Mouse (Mus musculus) left cerebral cortex, postnatal 25 days (tissue): ENCODE data around the gene Mbd5. TPM values are rescaled to one million over a fixed set of nuclear protein-coding genes. Genes with fewer than 3 reads are reported as not detected.
"Not testable (repeated sequence)": the region's sequence is repeated elsewhere in the genome, so short reads cannot be mapped to it uniquely, and the experiment has no call there.

Source experiments
- DNase-seq, 2 experiments: peaks; one replicate each; pipeline ENCODE4 v3.0.0; 2022; ENCODE audit warnings: low spot score in 2 of 2, mixed read lengths in 1 of 2
- intact Hi-C: fragments of 180-260 bp; cut with DNase I; formaldehyde crosslinking; loops from one replicate; pipeline ENCODE4 v1.15.1; 2025
- total RNA-seq, 2 experiments: library from RNA; stranded (reverse); gene quantifications; 2 replicates each; pipeline ENCODE4 v1.2.3; 2021

The Mbd5 gene
- total RNA-seq, 2 experiments from 2014 or later, result 125 to 128 TPM

DNA sequence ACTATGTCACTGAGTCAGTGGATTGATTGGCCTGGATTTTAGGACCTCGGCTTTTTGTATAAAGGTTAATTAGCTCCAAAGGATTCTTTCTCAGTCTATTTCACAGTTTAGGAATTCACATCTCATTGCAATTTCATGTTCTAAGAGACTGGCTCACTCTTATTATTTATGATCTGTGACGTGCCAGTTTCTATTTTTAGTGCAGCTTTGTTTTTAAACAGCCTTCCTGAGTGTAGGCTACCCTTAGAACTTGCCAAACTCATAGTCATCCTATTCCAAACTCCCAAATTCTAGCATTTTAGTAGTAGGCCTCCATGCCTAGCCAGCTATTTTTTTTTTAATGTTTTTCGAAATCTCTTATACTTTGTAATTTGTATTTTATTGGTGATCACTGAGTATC, 192.9 kb downstream of the Mbd5 start:
- DNase-seq, result peak in 1 of 2 experiments; percentile 17
- intact Hi-C loops, result no loop called here

- DNase-seq, result no peak
These were observed 204.3 kb downstream of the Mbd5 start for GRCm38 (mm10) chr2:49153649-49154048.

GRCm38 (mm10) chr2:49160232-49160947, 211.1 kb downstream of the Mbd5 start:
- intact Hi-C loops, result no loop called here
- no peak for DNase-seq

More at GRCm38 (mm10) chr2:49153649-49154048, 204.3 kb downstream of the Mbd5 start:
- intact Hi-C loops, result no loop called here

GRCm38 (mm10) chr2:49169766-49170165, 220.5 kb downstream of the Mbd5 start:
- intact Hi-C loops, result no loop called here
- peak in 1 of 2 experiments; percentile 19 for DNase-seq

GRCm38 (mm10) chr2:49177015-49177414, 227.7 kb downstream of the Mbd5 start:
- DNase-seq, result no peak
- intact Hi-C loops, result no loop called here

DNA sequence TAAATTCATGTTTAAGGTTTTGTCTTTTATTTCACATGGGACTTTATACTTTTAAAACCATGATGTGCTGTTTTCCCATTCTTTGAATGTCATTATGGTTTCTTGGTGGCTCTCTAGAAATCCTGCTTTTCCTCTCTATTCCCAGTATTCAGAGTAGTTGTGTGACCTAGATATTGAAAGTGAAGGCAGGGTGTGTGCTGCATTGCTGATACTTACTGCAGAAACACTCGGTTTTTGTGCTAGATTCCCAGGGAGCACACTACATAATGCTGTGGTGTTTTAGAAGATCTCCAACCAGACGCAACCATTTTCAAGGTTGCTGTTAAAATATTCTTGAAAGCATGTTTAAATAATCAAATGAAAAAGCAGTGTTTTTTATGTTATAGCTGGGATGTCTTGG, 241.7 kb downstream of the Mbd5 start:
- intact Hi-C loops, result no loop called here
- no peak for DNase-seq

GRCm38 (mm10) chr2:49191695-49192094, 242.4 kb downstream of the Mbd5 start:
- intact Hi-C loops, result no loop called here
- DNase-seq, result no peak

DNA sequence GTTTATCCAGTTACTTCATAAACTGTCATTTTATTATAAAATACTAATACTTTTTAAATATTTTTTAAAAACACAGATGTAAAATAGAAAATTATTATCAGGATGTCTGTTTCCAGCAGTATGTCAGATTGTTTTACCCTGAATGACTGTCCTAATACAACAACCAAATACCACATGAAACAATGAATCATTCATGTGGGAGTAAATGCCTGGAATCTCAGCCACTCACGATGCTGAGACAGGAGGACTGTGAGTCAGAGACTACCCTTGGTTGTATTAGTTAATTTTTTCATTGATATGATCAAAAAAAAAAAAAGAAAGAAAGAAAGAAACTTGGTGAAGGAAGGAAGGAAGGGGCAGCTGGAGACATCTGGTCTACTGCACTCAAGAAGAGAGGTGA, 254.8 kb downstream of the Mbd5 start:
- intact Hi-C loops, result no loop called here
- DNase-seq, result no peak

DNA sequence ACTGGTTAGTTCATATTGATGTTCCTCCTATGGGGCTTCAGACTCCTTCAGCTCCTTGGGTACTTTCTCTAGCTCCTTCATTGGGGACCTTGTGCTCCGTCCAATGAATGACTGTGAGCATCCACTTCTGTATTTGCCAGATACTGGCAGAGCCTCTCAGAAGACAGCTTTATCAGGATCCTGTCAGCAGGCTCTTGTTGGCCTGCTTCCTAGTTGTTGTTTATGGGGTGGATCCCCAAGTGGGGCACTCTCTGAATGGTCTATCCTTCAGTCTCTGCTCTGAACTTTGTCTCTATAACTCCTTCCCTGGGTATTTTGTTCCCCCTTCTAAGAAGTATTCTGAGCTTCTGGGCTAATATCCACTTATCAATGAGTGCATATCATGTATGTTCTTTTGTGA, 256.4 kb downstream of the Mbd5 start:
- intact Hi-C loops, DNase-seq: not testable (repeated sequence)

- intact Hi-C loops, result no loop called here
These were observed 260.0 kb downstream of the Mbd5 start for GRCm38 (mm10) chr2:49209349-49209748.

GRCm38 (mm10) chr2:49210408-49210807, 261.1 kb downstream of the Mbd5 start:
- intact Hi-C loops, result no loop called here
- no peak for DNase-seq

More at GRCm38 (mm10) chr2:49209349-49209748, 260.0 kb downstream of the Mbd5 start:
- DNase-seq, result no peak

GRCm38 (mm10) chr2:49229725-49230124, 280.4 kb downstream of the Mbd5 start:
- DNase-seq, result no peak
- intact Hi-C loops, result no loop called here

- no peak for DNase-seq
- intact Hi-C loops, result no loop called here
These were observed 284.8 kb downstream of the Mbd5 start for GRCm38 (mm10) chr2:49234064-49234463.

- intact Hi-C loops, result no loop called here
- no peak for DNase-seq
These were observed 292.4 kb downstream of the Mbd5 start for GRCm38 (mm10) chr2:49241715-49242114.

- intact Hi-C loops, result no loop called here
- DNase-seq, result peak in 1 of 2 experiments; percentile 8
These were observed 314.8 kb downstream of the Mbd5 start for GRCm38 (mm10) chr2:49264092-49264491.

- intact Hi-C loops, result no loop called here
- DNase-seq, result no peak
These were observed 323.1 kb downstream of the Mbd5 start for GRCm38 (mm10) chr2:49272295-49272967.

- intact Hi-C loops, result no loop called here
- DNase-seq, result no peak
These were observed 326.9 kb downstream of the Mbd5 start for GRCm38 (mm10) chr2:49276017-49276722.

DNA sequence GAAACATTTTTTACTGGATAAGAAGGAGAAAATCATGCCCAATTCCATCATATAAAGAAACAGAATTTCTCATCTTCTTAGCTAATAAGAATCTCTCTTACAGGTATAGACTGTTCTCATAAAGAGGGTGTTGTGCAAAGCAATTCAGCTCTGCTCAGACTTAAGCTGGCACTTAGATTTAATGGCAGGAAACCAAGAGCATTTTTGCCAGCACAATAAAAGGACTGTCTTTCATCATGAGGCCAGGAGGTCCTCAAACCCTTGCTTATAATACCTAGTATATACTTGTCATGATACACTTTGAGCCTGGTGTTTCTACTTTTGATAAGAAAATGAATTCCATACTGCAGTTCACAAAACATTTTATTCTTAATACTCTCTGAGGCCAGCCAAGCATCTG, 331.2 kb downstream of the Mbd5 start:
- no peak for DNase-seq
- intact Hi-C loops, result no loop called here

- DNase-seq, result no peak
- intact Hi-C loops, result no loop called here
These were observed 334.3 kb downstream of the Mbd5 start for GRCm38 (mm10) chr2:49283583-49283982.

- intact Hi-C loops, result no loop called here
- DNase-seq, result no peak
These were observed 337.7 kb downstream of the Mbd5 start for GRCm38 (mm10) chr2:49286965-49287364.

- intact Hi-C loops, result no loop called here
- no peak for DNase-seq
These were observed 342.4 kb downstream of the Mbd5 start for GRCm38 (mm10) chr2:49291709-49292108.
